Mouse (Mus musculus) cerebellum, adult 2 months (tissue): ENCODE measurements around the gene Ogdh.

ENCODE experiments used
- CTCF ChIP-seq: fragments of 200-500 bp; IDR thresholded peaks from 2 replicates; pipeline ENCODE4 v1.5.1; 2011; ENCODE audit warnings: low read depth, mild to moderate bottlenecking, control low read depth, low read length, moderate library complexity, borderline replicate concordance; ENCODE audit not compliant: insufficient read depth
- POLR2A ChIP-seq: fragments of 200-500 bp; IDR thresholded peaks from 2 replicates; pipeline ENCODE4 v1.6.1; 2011; ENCODE audit warnings: low read length, control low read depth, borderline replicate concordance; ENCODE audit not compliant: insufficient read depth

GRCm38 (mm10) chr11:6348681-6349200 lies 57.3 kb downstream of the Ogdh start:
- no peak for TF ChIP-seq POLR2A
- TF ChIP-seq CTCF, result no peak
